Mouse (Mus musculus) forebrain, embryonic 16.5 days (tissue): ENCODE measurements around the gene Rai14. TPM values are rescaled to one million over a fixed set of nuclear protein-coding genes. Genes with fewer than 3 reads are reported as not detected.

ENCODE experiments used
- ATAC-seq: fragments of 200-750 bp; cut with Nextera tagmentation; 2 replicates; pipeline ENCODE4 v1.8.0; 2017; ENCODE audit warnings: mild to moderate bottlenecking, moderate library complexity
- H3K27ac ChIP-seq: fragments of 300-500 bp; sonication (generic); 2 replicates; pipeline ENCODE4 v1.5.1; 2014; ENCODE audit warnings: low read length, control low read depth
- H3K27me3 ChIP-seq: fragments of 300-500 bp; sonication (generic); replicated peaks from 2 replicates; pipeline ENCODE4 v1.6.1; 2014; ENCODE audit warnings: low read length; ENCODE audit not compliant: control insufficient read depth, insufficient read depth
- H3K36me3 ChIP-seq: fragments of 300-500 bp; sonication (generic); 2 replicates; pipeline ENCODE4 v1.6.1; 2014; ENCODE audit not compliant: control insufficient read depth, insufficient read depth
- H3K4me1 ChIP-seq: fragments of 300-500 bp; sonication (generic); replicated peaks from 2 replicates; pipeline ENCODE4 v1.6.1; 2014; ENCODE audit warnings: low read length; ENCODE audit not compliant: control insufficient read depth, insufficient read depth
- H3K4me2 ChIP-seq: fragments of 300-500 bp; sonication (generic); 2 replicates; pipeline ENCODE4 v1.6.1; 2014; ENCODE audit warnings: mild to moderate bottlenecking, low read length, control low read depth
- H3K4me3 ChIP-seq: fragments of 300-500 bp; sonication (generic); replicated peaks from 2 replicates; pipeline ENCODE4 v1.5.1; 2014; ENCODE audit warnings: mild to moderate bottlenecking, low read length, control low read depth
- H3K9ac ChIP-seq: fragments of 300-500 bp; sonication (generic); replicated peaks from 2 replicates; pipeline ENCODE4 v1.6.1; 2014; ENCODE audit warnings: low read depth, low read length, control low read depth
- H3K9me3 ChIP-seq: fragments of 300-500 bp; sonication (generic); 2 replicates; pipeline ENCODE4 v1.6.1; 2016; ENCODE audit warnings: low read length; ENCODE audit not compliant: control insufficient read depth
- WGBS: fragments of 180-500 bp; shearing (Covaris S2); extraction: QIAGEN DNeasy Blood & Tissue Kit; methylation state at CpG from one replicate; pipeline ENCODE4 v1.1.7; 2014; 5-methylcytosine and 5-hydroxymethylcytosine counted together
- polyA plus RNA-seq: library from polyadenylated mRNA; unstranded; fragments of >200 nt; fragmentation: Nextera tagmentation; extraction: Ambion mirVana; gene quantifications from 2 replicates; pipeline ENCODE4 v1.2.1, GENCODE M21; 2015

The Rai14 gene
- polyA plus RNA-seq, 1 experiment from 2014 or later, result 33.3 TPM

- no peak overlapping the region for H3K27ac ChIP-seq
- H3K4me3 ChIP-seq, result no peak overlapping the region
- H3K9me3 ChIP-seq, result no peaks in the 10 kb centered on the region
- no peaks in the 10 kb centered on the region for H3K27me3 ChIP-seq
- H3K36me3 ChIP-seq, result peaks cover 9% of the 10 kb centered on the region; the same call in 1 of the 2 replicates
- no peaks in the 10 kb centered on the region for H3K4me1 ChIP-seq
- WGBS, result 80% methylated on average over 3 of the region's 3 CpGs
- no peak overlapping the region for H3K4me2 ChIP-seq
- H3K9ac ChIP-seq, result no peak overlapping the region
- no peak for ATAC-seq
Observed at GRCm38 (mm10) chr15:10579159-10579558, 135.3 kb downstream of the Rai14 start.

- H3K4me3 ChIP-seq, result no peak overlapping the region
- WGBS, result 81% methylated on average over 7 of the region's 7 CpGs
- H3K4me1 ChIP-seq, result no peaks in the 10 kb centered on the region
- peaks cover 19% of the 10 kb centered on the region for H3K36me3 ChIP-seq
- H3K9ac ChIP-seq, result no peak overlapping the region
- no peak overlapping the region for H3K27ac ChIP-seq
- H3K27me3 ChIP-seq, result no peaks in the 10 kb centered on the region
- ATAC-seq, result no peak
- H3K4me2 ChIP-seq, result no peak overlapping the region
- H3K9me3 ChIP-seq, result no peaks in the 10 kb centered on the region
Observed at GRCm38 (mm10) chr15:10566486-10566885, 147.9 kb downstream of the Rai14 start.

- Histone ChIP-seq H3K9me3 (no peaks in the 10 kb centered on the region), H3K27me3 (no peaks in the 10 kb centered on the region), H3K4me3 (no peak overlapping the region), H3K4me1 (no peaks in the 10 kb centered on the region), H3K36me3 (peaks cover 13% of the 10 kb centered on the region), H3K9ac (no peak overlapping the region), H3K27ac (no peak overlapping the region), H3K4me2 (no peak overlapping the region)
- 78% methylated on average over 1 of the region's 1 CpGs for WGBS
- ATAC-seq, result no peak
Observed at GRCm38 (mm10) chr15:10564201-10564600, 150.2 kb downstream of the Rai14 start.

GRCm38 (mm10) chr15:10562281-10562680, 152.1 kb downstream of the Rai14 start:
- ATAC-seq, result no peak
- no peak overlapping the region for H3K4me2 ChIP-seq
- H3K4me1 ChIP-seq, result no peaks in the 10 kb centered on the region

GRCm38 (mm10) chr15:10560005-10560404, 154.4 kb downstream of the Rai14 start:
- ATAC-seq, result no peak
- Histone ChIP-seq H3K27ac (no peak overlapping the region), H3K36me3 (no peaks in the 10 kb centered on the region), H3K9ac (no peak overlapping the region), H3K27me3 (no peaks in the 10 kb centered on the region), H3K4me3 (no peak overlapping the region), H3K4me2 (no peak overlapping the region), H3K9me3 (no peaks in the 10 kb centered on the region), H3K4me1 (no peaks in the 10 kb centered on the region)
- 95% methylated on average over 7 of the region's 7 CpGs for WGBS

More at GRCm38 (mm10) chr15:10562281-10562680, 152.1 kb downstream of the Rai14 start:
- Histone ChIP-seq H3K36me3 (0 out of 2 replicates have a peak, but pooled peaks cover 2% of the 10 kb centered on the region), H3K27ac (no peak overlapping the region), H3K27me3 (no peaks in the 10 kb centered on the region), H3K9ac (no peak overlapping the region), H3K9me3 (no peaks in the 10 kb centered on the region), H3K4me3 (no peak overlapping the region)

- Histone ChIP-seq H3K27me3 (no peaks in the 10 kb centered on the region), H3K4me2 (no peak within 1 kb of the TSS), H3K9ac (no peak within 1 kb of the TSS), H3K4me3 (no peak within 1 kb of the TSS), H3K4me1 (no peaks in the 10 kb centered on the region), H3K9me3 (no peaks in the 10 kb centered on the region), H3K27ac (no peak within 1 kb of the TSS), H3K36me3 (no peaks in the 10 kb centered on the region)
- 85% methylated on average over 13 of the region's 13 CpGs for WGBS
- ATAC-seq, result no peak
Observed at GRCm38 (mm10) chr15:10558465-10558864, 156.0 kb downstream of the Rai14 start, which contains the start of gene Ttc23l. Gene Ttc23l (minus strand): TSS chr15:10558668.

GRCm38 (mm10) chr15:10554336-10554735, 160.1 kb downstream of the Rai14 start:
- no peaks in the 10 kb centered on the region for H3K36me3 ChIP-seq
- no peak overlapping the region for H3K4me2 ChIP-seq
- no peaks in the 10 kb centered on the region for H3K9me3 ChIP-seq
- no peak for ATAC-seq
- no peaks in the 10 kb centered on the region for H3K4me1 ChIP-seq
- no peak overlapping the region for H3K27ac ChIP-seq
- no peak overlapping the region for H3K9ac ChIP-seq
- no peak overlapping the region for H3K4me3 ChIP-seq
- H3K27me3 ChIP-seq, result no peaks in the 10 kb centered on the region

- H3K4me3 ChIP-seq, result no peak overlapping the region
- no peaks in the 10 kb centered on the region for H3K9me3 ChIP-seq
- H3K4me1 ChIP-seq, result peaks cover 4% of the 10 kb centered on the region; the same call in 1 of the 2 replicates
- H3K9ac ChIP-seq, result no peak overlapping the region
- 52% methylated on average over 16 of the region's 16 CpGs for WGBS
- H3K4me2 ChIP-seq, result no peak overlapping the region
- ATAC-seq, result peak; percentile 40; the same call in 1 of the 2 replicates
- no peak overlapping the region for H3K27ac ChIP-seq
- no peaks in the 10 kb centered on the region for H3K27me3 ChIP-seq
- no peaks in the 10 kb centered on the region for H3K36me3 ChIP-seq
Observed at GRCm38 (mm10) chr15:10540271-10541088, 173.9 kb downstream of the Rai14 start.

GRCm38 (mm10) chr15:10535969-10536368, 178.5 kb downstream of the Rai14 start:
- WGBS, result 86% methylated on average over 7 of the region's 7 CpGs
- no peak for ATAC-seq
- no peak overlapping the region for H3K9ac ChIP-seq

More at GRCm38 (mm10) chr15:10535969-10536368, 178.5 kb downstream of the Rai14 start:
- no peaks in the 10 kb centered on the region for H3K9me3 ChIP-seq
- H3K4me3 ChIP-seq, result no peak overlapping the region
- H3K4me1 ChIP-seq, result peaks cover 4% of the 10 kb centered on the region; the same call in 1 of the 2 replicates
- no peak overlapping the region for H3K27ac ChIP-seq
- H3K36me3 ChIP-seq, result no peaks in the 10 kb centered on the region
- H3K4me2 ChIP-seq, result no peak overlapping the region
- no peaks in the 10 kb centered on the region for H3K27me3 ChIP-seq
